Mouse (Mus musculus) E14TG2a.4 (cell line): ENCODE results near the gene Cacna1g.
A peak's percentile ranks its signal among the peaks of the same experiment; 100 is the strongest.

Source experiments
- H3K27me3 ChIP-seq: 2 replicates; pipeline ENCODE4 v1.6.1; 2014; ENCODE audit warnings: low read length, control low read depth; ENCODE audit not compliant: insufficient read depth
- H3K36me3 ChIP-seq: 2 replicates; pipeline ENCODE4 v1.6.1; 2014; ENCODE audit warnings: low read length, control low read depth; ENCODE audit not compliant: insufficient read depth
- H3K4me1 ChIP-seq: replicated peaks from 2 replicates; pipeline ENCODE4 v1.6.1; 2014; ENCODE audit warnings: low read depth, low read length, control low read depth
- H3K4me3 ChIP-seq: replicated peaks from 2 replicates; pipeline ENCODE4 v1.5.1; 2014; ENCODE audit warnings: mild to moderate bottlenecking, low read length
- H3K9me3 ChIP-seq: 2 replicates; pipeline ENCODE4 v1.6.1; 2014; ENCODE audit warnings: low read length, control low read depth
- CTCF ChIP-seq: conservative IDR thresholded peaks from 2 replicates; pipeline ENCODE4 v1.5.1; 2014; ENCODE audit warnings: low read length
- NANOG ChIP-seq: IDR thresholded peaks from 2 replicates; pipeline ENCODE4 v1.6.1; 2014; ENCODE audit warnings: borderline replicate concordance, low read length, mixed read lengths
- POU5F1 ChIP-seq: IDR thresholded peaks from 2 replicates; pipeline ENCODE4 v1.6.1; 2014; ENCODE audit warnings: low read length, borderline replicate concordance

Cacna1g gene

GRCm38 (mm10) chr11:94472916-94473706 lies 887 bp downstream of the Cacna1g start:
- no peak for TF ChIP-seq NANOG
- no peak for TF ChIP-seq POU5F1
- TF ChIP-seq CTCF: no peak
- H3K9me3 ChIP-seq: no peaks in the 10 kb centered on the region
- H3K4me1 ChIP-seq: peaks cover 54% of the 10 kb centered on the region
- H3K36me3 ChIP-seq: no peaks in the 10 kb centered on the region
- peaks cover 73% of the 10 kb centered on the region for H3K27me3 ChIP-seq
- peak overlapping the region; percentile 80 for H3K4me3 ChIP-seq

GRCm38 (mm10) chr11:94472585-94472915 lies 1.4 kb downstream of the Cacna1g start:
- H3K36me3 ChIP-seq: no peaks in the 10 kb centered on the region
- H3K4me3 ChIP-seq: peak overlapping the region; percentile 80
- peaks cover 67% of the 10 kb centered on the region for H3K27me3 ChIP-seq
- peaks cover 54% of the 10 kb centered on the region for H3K4me1 ChIP-seq
- TF ChIP-seq CTCF (no peak), NANOG (no peak), POU5F1 (no peak)
- H3K9me3 ChIP-seq: no peaks in the 10 kb centered on the region

- H3K4me3 ChIP-seq: peak overlapping the region; percentile 80
- no peaks in the 10 kb centered on the region for H3K9me3 ChIP-seq
- no peaks in the 10 kb centered on the region for H3K36me3 ChIP-seq
- TF ChIP-seq NANOG (no peak), CTCF (no peak), POU5F1 (no peak)
- H3K4me1 ChIP-seq: peaks cover 54% of the 10 kb centered on the region
- H3K27me3 ChIP-seq: peaks cover 62% of the 10 kb centered on the region
Measured at GRCm38 (mm10) chr11:94471740-94472584, 2.0 kb downstream of the Cacna1g start.

GRCm38 (mm10) chr11:94470391-94470790 lies 3.6 kb downstream of the Cacna1g start:
- TF ChIP-seq POU5F1 (no peak), NANOG (no peak), CTCF (no peak)
- Histone ChIP-seq H3K27me3 (peaks cover 50% of the 10 kb centered on the region), H3K4me3 (no peak overlapping the region), H3K4me1 (peaks cover 48% of the 10 kb centered on the region), H3K9me3 (no peaks in the 10 kb centered on the region), H3K36me3 (no peaks in the 10 kb centered on the region)

- H3K4me1 ChIP-seq: peaks cover 38% of the 10 kb centered on the region
- no peaks in the 10 kb centered on the region for H3K9me3 ChIP-seq
- 0 out of 2 replicates have a peak overlapping the region, but pooled peaks have one; percentile 4 for H3K4me3 ChIP-seq
- H3K36me3 ChIP-seq: no peaks in the 10 kb centered on the region
- TF ChIP-seq NANOG (0 out of 2 replicates have a peak, but pooled peaks have one; percentile 24), POU5F1 (no peak), CTCF (no peak)
- peaks cover 44% of the 10 kb centered on the region for H3K27me3 ChIP-seq
Measured at GRCm38 (mm10) chr11:94469136-94470064, 4.6 kb downstream of the Cacna1g start.

GRCm38 (mm10) chr11:94468582-94469064 lies 5.4 kb downstream of the Cacna1g start:
- peaks cover 37% of the 10 kb centered on the region for H3K4me1 ChIP-seq
- peaks cover 47% of the 10 kb centered on the region for H3K27me3 ChIP-seq

GRCm38 (mm10) chr11:94466333-94466855 lies 7.6 kb downstream of the Cacna1g start:
- no peaks in the 10 kb centered on the region for H3K9me3 ChIP-seq
- H3K4me1 ChIP-seq: peaks cover 20% of the 10 kb centered on the region
- no peaks in the 10 kb centered on the region for H3K36me3 ChIP-seq
- H3K4me3 ChIP-seq: no peak overlapping the region
- TF ChIP-seq NANOG (no peak), CTCF (no peak), POU5F1 (no peak)
- H3K27me3 ChIP-seq: peaks cover 32% of the 10 kb centered on the region

More at GRCm38 (mm10) chr11:94468582-94469064, 5.4 kb downstream of the Cacna1g start:
- no peaks in the 10 kb centered on the region for H3K36me3 ChIP-seq
- TF ChIP-seq CTCF (no peak), NANOG (no peak), POU5F1 (no peak)
- no peak overlapping the region for H3K4me3 ChIP-seq
- no peaks in the 10 kb centered on the region for H3K9me3 ChIP-seq
